Mouse (Mus musculus) kidney, postnatal 14 days (tissue): ENCODE results near the gene Eva1c.

Experiments
- DNase-seq: peaks from one replicate; pipeline ENCODE4 v3.0.0; 2022; ENCODE audit warnings: mixed read lengths

Eva1c gene

GRCm38 (mm10) chr16:90827498-90827897, 979 bp downstream of the Eva1c start:
- DNase-seq, result no peak

- no peak for DNase-seq
Observed at GRCm38 (mm10) chr16:90829136-90829535, 2.6 kb downstream of the Eva1c start.

GRCm38 (mm10) chr16:90829894-90830685, 3.6 kb downstream of the Eva1c start:
- DNase-seq, result peak; percentile 92

- peak; percentile 87 for DNase-seq
Observed at GRCm38 (mm10) chr16:90830686-90831439, 4.3 kb downstream of the Eva1c start.

- DNase-seq, result no peak
Observed at GRCm38 (mm10) chr16:90831676-90832075, 5.2 kb downstream of the Eva1c start.

- no peak for DNase-seq
Observed at GRCm38 (mm10) chr16:90832495-90832894, 6.0 kb downstream of the Eva1c start.

- no peak for DNase-seq
Observed at GRCm38 (mm10) chr16:90833041-90833791, 6.7 kb downstream of the Eva1c start.

- DNase-seq, result no peak
Observed at GRCm38 (mm10) chr16:90837431-90837830, 10.9 kb downstream of the Eva1c start.

GRCm38 (mm10) chr16:90842164-90842563, 15.6 kb downstream of the Eva1c start:
- DNase-seq, result no peak

- no peak for DNase-seq
Observed at GRCm38 (mm10) chr16:90845038-90845437, 18.5 kb downstream of the Eva1c start.

GRCm38 (mm10) chr16:90845591-90845990, 19.1 kb downstream of the Eva1c start:
- no peak for DNase-seq

GRCm38 (mm10) chr16:90848697-90849096, 22.2 kb downstream of the Eva1c start:
- DNase-seq, result no peak

GRCm38 (mm10) chr16:90849262-90849661, 22.7 kb downstream of the Eva1c start:
- no peak for DNase-seq

GRCm38 (mm10) chr16:90850881-90851280, 24.4 kb downstream of the Eva1c start:
- no peak for DNase-seq

GRCm38 (mm10) chr16:90851621-90852334, 25.3 kb downstream of the Eva1c start:
- DNase-seq, result no peak

GRCm38 (mm10) chr16:90856552-90857200, 30.2 kb downstream of the Eva1c start:
- no peak for DNase-seq

GRCm38 (mm10) chr16:90858206-90858605, 31.7 kb downstream of the Eva1c start:
- DNase-seq, result no peak

- no peak for DNase-seq
Observed at GRCm38 (mm10) chr16:90863036-90863435, 36.5 kb downstream of the Eva1c start.

- DNase-seq, result no peak
Observed at GRCm38 (mm10) chr16:90863468-90864046, 37.0 kb downstream of the Eva1c start.

GRCm38 (mm10) chr16:90864693-90865092, 38.2 kb downstream of the Eva1c start:
- DNase-seq, result no peak

GRCm38 (mm10) chr16:90865652-90866051, 39.1 kb downstream of the Eva1c start:
- no peak for DNase-seq

- DNase-seq, result peak; percentile 31
Observed at GRCm38 (mm10) chr16:90868129-90868528, 41.6 kb downstream of the Eva1c start.
